Mouse (Mus musculus) erythroblast, embryonic 14.5 days (primary cell): ENCODE data around the gene Arhgef2.

Experiments
- GATA1 ChIP-seq: IDR thresholded peaks from 2 replicates; pipeline ENCODE4 v1.6.1; 2012; ENCODE audit warnings: low read length, inconsistent platforms, mixed read lengths
- TAL1 ChIP-seq: IDR thresholded peaks from 3 replicates; pipeline ENCODE4 v1.6.1; 2012; ENCODE audit warnings: low read length, inconsistent platforms, mixed read lengths

- TF ChIP-seq GATA1 (no peak), TAL1 (no peak)
These were observed 3.3 kb upstream of the Arhgef2 start for GRCm38 (mm10) chr3:88602466-88602865.
